ENCODE assay signal across 15 mouse cellular contexts in the genomic region with DNA sequence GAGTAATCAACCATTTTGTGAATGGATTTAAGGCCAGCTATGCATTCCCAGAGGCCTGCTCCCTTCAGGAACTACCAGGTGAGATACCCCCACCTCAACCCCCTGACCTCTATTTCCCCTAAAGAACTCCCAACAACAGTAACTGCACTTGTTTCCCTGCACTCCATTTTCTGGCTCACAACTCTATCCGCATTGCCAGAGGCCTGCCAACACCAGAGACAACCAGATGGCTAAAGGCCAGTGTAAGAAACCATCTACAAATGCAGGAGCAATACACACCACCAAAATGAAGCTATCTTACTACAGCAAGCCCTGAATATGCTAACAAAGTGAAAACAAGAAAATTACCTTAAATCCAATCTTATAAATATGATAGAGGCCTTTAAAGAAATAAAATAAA.
DNase-seq lines count a peak whose midpoint lies in the region; TF ChIP-seq lines count a peak whose summit lies in the region.
"Had no signal": no experiment of that assay in that cellular context is flagged by ENCODE, and none has a peak within 500 bp of the region (broad histone marks: within the 10 kb centered on the region; RNA-seq: fewer than 3 reads in every experiment).

No protein-coding gene starts in this region.

- TF ChIP-seq POLR2A in brain, embryonic 14.5 days (IDR thresholded peaks at IDR 0.05; ENCODE audit: borderline replicate concordance, extremely low read depth, insufficient read depth, insufficient read length, poor library complexity, severe bottlenecking) = no peak

- no peak for TF ChIP-seq CTCF in brain, embryonic 14.5 days (IDR thresholded peaks at IDR 0.05; ENCODE audit: borderline replicate concordance, extremely low read depth, insufficient read depth, insufficient read length)

- peak; percentile 93 for DNase-seq in brain, adult 2 months (ENCODE audit: low read depth, low spot score)
- peak; percentile 47 for DNase-seq in brain, embryonic 14.5 days (ENCODE audit: low read depth)
- DNase-seq in cerebellum, adult 8-10 months = peak; percentile 66
- DNase-seq in cerebellum, postnatal 25 days = peak; percentile 63 to 72
- DNase-seq in kidney, adult 9 months = no peak
- DNase-seq in layer of hippocampus, adult 8-10 months (ENCODE audit: low spot score in 2 of 2) = no peak
- DNase-seq: adrenal gland, postnatal 25 days; B cell, adult 2 months; gastrocnemius, postnatal 36 days; heart, adult 18-20 months; heart, postnatal 36 days; kidney, adult 8-10 months; kidney, postnatal 10 days; lung, adult 18-20 months; lung, postnatal 10 days had no signal

Comparison
In these comparisons a context has a peak if more than half of its experiments do, and no peak if none do; other contexts are left out.
1. DNase-seq: peak in brain, adult 2 months (single experiment), brain, embryonic 14.5 days (single experiment), cerebellum, adult 8-10 months (single experiment) and cerebellum, postnatal 25 days (2 of 2); none in kidney, adult 9 months (single experiment) and layer of hippocampus, adult 8-10 months (0 of 2).